Comparison of ENCODE assay signal across 9 mouse cellular contexts in genomic region chr2:72981075-72981420, GRCm38 (mm10). TPM values are rescaled to one million over a fixed set of nuclear protein-coding genes. Genes with fewer than 3 reads are reported as not detected.
A peak's percentile ranks its signal among the peaks of the same experiment; 100 is the strongest.
DNase-seq lines count a peak whose midpoint lies in the region; ATAC-seq and TF ChIP-seq lines count a peak whose summit lies in the region.
"Had no signal": no experiment of that assay in that cellular context is flagged by ENCODE, and none has a peak within 500 bp of the region (broad histone marks: within the 10 kb centered on the region; RNA-seq: fewer than 3 reads in every experiment).

No protein-coding gene starts in this region.

- peak overlapping the region; percentile 100 for H3K9ac ChIP-seq in embryonic facial prominence, embryonic 12.5 days
- peak overlapping the region; percentile 99 for H3K9ac ChIP-seq in intestine, embryonic 15.5 days
- peak overlapping the region; percentile 100 for H3K9ac ChIP-seq in neural tube, embryonic 12.5 days

- peak overlapping the region; percentile 100 for H3K27ac ChIP-seq in layer of hippocampus, adult 2 months
- H3K27ac ChIP-seq in embryonic facial prominence, embryonic 12.5 days: peak overlapping the region; percentile 100
- peak overlapping the region; percentile 100 for H3K27ac ChIP-seq in intestine, embryonic 15.5 days
- peak overlapping the region; percentile 99 for H3K27ac ChIP-seq in neural tube, embryonic 12.5 days

- no peaks in the 10 kb centered on the region for H3K27me3 ChIP-seq in embryonic facial prominence, embryonic 12.5 days
- H3K27me3 ChIP-seq in intestine, embryonic 15.5 days (replicated peaks): no peaks in the 10 kb centered on the region
- H3K27me3 ChIP-seq in neural tube, embryonic 12.5 days (replicated peaks): no peaks in the 10 kb centered on the region

- peak overlapping the region; percentile 97 for H3K4me3 ChIP-seq in layer of hippocampus, adult 2 months
- peak overlapping the region; percentile 93 for H3K4me3 ChIP-seq in embryonic facial prominence, embryonic 12.5 days
- H3K4me3 ChIP-seq in intestine, embryonic 15.5 days (replicated peaks): peak overlapping the region; percentile 100
- peak overlapping the region; percentile 93 for H3K4me3 ChIP-seq in neural tube, embryonic 12.5 days

- no peak for TF ChIP-seq CTCF in layer of hippocampus, adult 2 months (conservative IDR thresholded peaks at IDR 0.05)

- DNase-seq in layer of hippocampus, adult 2 months (ENCODE audit: low spot score in 2 of 2): no peak
- DNase-seq in layer of hippocampus, adult 9-10 months (ENCODE audit: low spot score): no peak
- no peak for DNase-seq in thymus, postnatal 25 days
- no peak for DNase-seq in frontal cortex, postnatal 25 days (ENCODE audit: low spot score in 2 of 2)

- 13% methylated on average over 3 of the region's 3 CpGs for WGBS in embryonic facial prominence, embryonic 12.5 days
- WGBS in intestine, embryonic 15.5 days: 12% methylated on average over 3 of the region's 3 CpGs
- 10% methylated on average over 3 of the region's 3 CpGs for WGBS in neural tube, embryonic 12.5 days

- H3K36me3 ChIP-seq in embryonic facial prominence, embryonic 12.5 days: no peaks in the 10 kb centered on the region
- no peaks in the 10 kb centered on the region for H3K36me3 ChIP-seq in intestine, embryonic 15.5 days
- H3K36me3 ChIP-seq in neural tube, embryonic 12.5 days: no peaks in the 10 kb centered on the region

- H3K4me1 ChIP-seq in embryonic facial prominence, embryonic 12.5 days: peaks cover 6% of the 10 kb centered on the region
- peaks cover 11% of the 10 kb centered on the region for H3K4me1 ChIP-seq in intestine, embryonic 15.5 days (replicated peaks)
- H3K4me1 ChIP-seq in neural tube, embryonic 12.5 days: peaks cover 11% of the 10 kb centered on the region

- peak overlapping the region; percentile 56 for H3K4me2 ChIP-seq in embryonic facial prominence, embryonic 12.5 days (replicated peaks)
- H3K4me2 ChIP-seq in intestine, embryonic 15.5 days (replicated peaks): peak overlapping the region; percentile 58
- H3K4me2 ChIP-seq in neural tube, embryonic 12.5 days (replicated peaks): peak overlapping the region; percentile 66

- H3K9me3 ChIP-seq in embryonic facial prominence, embryonic 12.5 days: no peaks in the 10 kb centered on the region
- no peaks in the 10 kb centered on the region for H3K9me3 ChIP-seq in intestine, embryonic 15.5 days
- no peaks in the 10 kb centered on the region for H3K9me3 ChIP-seq in neural tube, embryonic 12.5 days

- no peak for ATAC-seq in embryonic facial prominence, embryonic 12.5 days (ENCODE audit: insufficient number of reproducible peaks, insufficient read depth, low FRiP score, low TSS enrichment)
- ATAC-seq in intestine, embryonic 15.5 days: no peak
- ATAC-seq in neural tube, embryonic 12.5 days (ENCODE audit: low FRiP score, low read depth): no peak
- ATAC-seq in CD4-positive, CD25-positive, alpha-beta regulatory T cell, adult 4 months: no peak

RNA-seq across cellular contexts. Expression of gene Sp3, which starts 0.8 kb away (rescaled TPM):
- 10 to 100 TPM; 68.4 to 72.5 TPM for total RNA-seq in layer of hippocampus, adult 2 months (2021)
- polyA plus RNA-seq in embryonic facial prominence, embryonic 12.5 days (2016; fragmentation: Nextera tagmentation; extraction: Ambion mirVana): 74.6 and 77.8 TPM in 2 replicates
- polyA plus RNA-seq in intestine, embryonic 15.5 days (2015; fragmentation: Nextera tagmentation; extraction: Ambion mirVana): 41.3 and 48.2 TPM in 2 replicates
- polyA plus RNA-seq in neural tube, embryonic 12.5 days (2016; fragmentation: Nextera tagmentation; extraction: Ambion mirVana): 56.9 and 58.5 TPM in 2 replicates
- 10 to 100 TPM; 52.0 to 71.4 TPM for polyA plus RNA-seq in CD4-positive, CD25-positive, alpha-beta regulatory T cell, adult 4 months (2017; shearing (Covaris generic))

RNA-seq across cellular contexts. Expression of gene Gm11084, which starts 5.5 kb away (rescaled TPM):
- total RNA-seq in layer of hippocampus, adult 2 months (2021): not detected
- polyA plus RNA-seq in embryonic facial prominence, embryonic 12.5 days (2016; fragmentation: Nextera tagmentation; extraction: Ambion mirVana): not detected in 2 replicates
- not detected in 2 replicates for polyA plus RNA-seq in intestine, embryonic 15.5 days (2015; fragmentation: Nextera tagmentation; extraction: Ambion mirVana)
- polyA plus RNA-seq in neural tube, embryonic 12.5 days (2016; fragmentation: Nextera tagmentation; extraction: Ambion mirVana): not detected in 2 replicates
- polyA plus RNA-seq in CD4-positive, CD25-positive, alpha-beta regulatory T cell, adult 4 months (2017; shearing (Covaris generic)): not detected
- total RNA-seq: hematopoietic stem cell, adult 5-6 weeks had no signal
